Mouse (Mus musculus): Measurements from ENCODE around the gene Coq8a. TPM values are rescaled to one million over a fixed set of nuclear protein-coding genes. Genes with fewer than 3 reads are reported as not detected.

Gene Coq8a
- polyA plus RNA-seq, 1 experiment from 2014 or later: 1.6 TPM

DNA sequence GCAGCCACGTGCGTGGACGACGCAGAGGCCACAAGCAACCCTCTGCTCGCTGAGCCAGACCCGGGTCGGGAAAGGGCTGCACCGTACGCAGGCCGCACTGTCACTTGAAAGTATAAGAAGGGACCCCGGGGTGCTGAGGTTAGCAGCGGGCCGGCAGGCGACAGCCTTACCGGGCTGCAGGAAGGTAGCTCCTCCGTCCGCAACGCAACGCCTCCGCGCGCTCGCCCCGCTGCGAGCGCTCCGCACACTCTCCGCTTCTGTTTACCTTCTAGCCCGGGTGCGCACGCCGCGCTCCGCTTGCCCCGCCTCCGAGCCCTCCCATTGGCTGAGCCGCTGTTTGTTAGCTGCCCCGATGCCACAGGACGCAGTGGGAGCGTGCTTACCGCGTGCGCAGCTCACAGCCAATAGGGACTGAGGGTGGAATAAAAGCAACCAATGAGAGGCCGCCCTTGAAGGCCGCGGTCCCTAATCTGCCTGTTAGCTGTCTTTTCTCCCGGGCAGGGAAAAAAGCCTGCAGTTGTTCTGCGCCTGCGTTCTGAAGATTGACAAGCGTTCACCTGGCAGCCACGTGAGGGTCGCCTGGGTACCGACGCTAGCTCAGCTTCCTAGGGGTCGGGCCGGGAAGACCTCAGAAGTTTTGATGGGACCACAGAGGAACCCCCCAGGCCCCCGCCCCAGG lies 3.6 kb downstream of the Coq8a start:
- H3K9me3 ChIP-seq (replicated peaks): no peaks in the 10 kb centered on the region
- H3K4me2 ChIP-seq: peak overlapping the region; percentile 81
- peaks cover 12% of the 10 kb centered on the region for H3K4me1 ChIP-seq
- peak; percentile 100 for ATAC-seq
- peak overlapping the region; percentile 52 for H3K4me3 ChIP-seq
- H3K27ac ChIP-seq: no peak overlapping the region
- no peaks in the 10 kb centered on the region for H3K36me3 ChIP-seq (ENCODE audit: poor library complexity, severe bottlenecking)
- peak overlapping the region; percentile 35 for H3K9ac ChIP-seq
- under 1% methylated on average over 57 of the region's 57 CpGs for WGBS
- H3K27me3 ChIP-seq: peaks cover 21% of the 10 kb centered on the region

- H3K4me3 ChIP-seq: peak overlapping the region; percentile 52
- no peaks in the 10 kb centered on the region for H3K36me3 ChIP-seq (ENCODE audit: poor library complexity, severe bottlenecking)
- peak overlapping the region; percentile 81 for H3K4me2 ChIP-seq
- H3K9me3 ChIP-seq (replicated peaks): no peaks in the 10 kb centered on the region
- H3K9ac ChIP-seq: peak overlapping the region; percentile 35
- ATAC-seq: no peak
- peaks cover 21% of the 10 kb centered on the region for H3K27me3 ChIP-seq
- WGBS: 30% methylated on average over 9 of the region's 9 CpGs
- peaks cover 12% of the 10 kb centered on the region for H3K4me1 ChIP-seq
- H3K27ac ChIP-seq: no peak overlapping the region
These were observed 4.5 kb downstream of the Coq8a start for GRCm38 (mm10) chr1:180194781-180195471.

DNA sequence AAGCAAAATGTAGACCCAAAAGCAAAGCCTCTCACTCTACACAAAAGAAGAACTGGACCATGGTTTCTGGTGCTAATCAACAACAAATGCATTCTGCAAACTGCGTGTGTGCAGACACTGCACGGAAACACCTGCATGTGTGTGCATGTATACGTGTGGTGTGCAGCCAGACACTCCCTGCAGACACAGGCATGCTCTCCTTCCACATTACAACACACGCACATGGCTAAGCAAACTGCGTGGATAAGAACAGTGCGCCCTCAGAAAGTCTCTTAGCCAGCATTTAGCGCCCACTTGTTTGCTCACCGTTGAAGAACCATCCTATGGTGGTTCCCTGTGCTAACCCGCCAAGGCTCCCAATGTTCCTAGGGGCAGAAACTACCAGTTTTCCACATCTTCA lies 5.4 kb downstream of the Coq8a start:
- Histone ChIP-seq H3K36me3 (ENCODE audit: poor library complexity, severe bottlenecking) (no peaks in the 10 kb centered on the region), H3K27me3 (peaks cover 21% of the 10 kb centered on the region), H3K27ac (no peak overlapping the region), H3K9me3 (replicated peaks) (no peaks in the 10 kb centered on the region), H3K4me2 (no peak overlapping the region), H3K4me3 (no peak overlapping the region), H3K4me1 (peaks cover 12% of the 10 kb centered on the region), H3K9ac (no peak overlapping the region)
- WGBS: 84% methylated on average over 9 of the region's 9 CpGs
- no peak for ATAC-seq

- Histone ChIP-seq H3K27ac (no peak overlapping the region), H3K9ac (no peak overlapping the region; the same call in 1 of the 2 replicates), H3K9me3 (replicated peaks) (no peaks in the 10 kb centered on the region), H3K27me3 (peaks cover 21% of the 10 kb centered on the region), H3K4me1 (peaks cover 12% of the 10 kb centered on the region), H3K36me3 (ENCODE audit: poor library complexity, severe bottlenecking) (no peaks in the 10 kb centered on the region), H3K4me2 (no peak overlapping the region), H3K4me3 (no peak overlapping the region)
- WGBS: 86% methylated on average over 8 of the region's 8 CpGs
- no peak for ATAC-seq
These were observed 5.9 kb downstream of the Coq8a start for GRCm38 (mm10) chr1:180193391-180193935.

GRCm38 (mm10) chr1:180192866-180193265 lies 6.5 kb downstream of the Coq8a start:
- H3K4me1 ChIP-seq: peaks cover 12% of the 10 kb centered on the region
- H3K27me3 ChIP-seq: peaks cover 21% of the 10 kb centered on the region
- 55% methylated on average over 4 of the region's 4 CpGs for WGBS
- no peak overlapping the region for H3K4me3 ChIP-seq
- no peaks in the 10 kb centered on the region for H3K36me3 ChIP-seq (ENCODE audit: poor library complexity, severe bottlenecking)
- no peaks in the 10 kb centered on the region for H3K9me3 ChIP-seq (replicated peaks)
- ATAC-seq: no peak
- no peak overlapping the region for H3K27ac ChIP-seq
- H3K4me2 ChIP-seq: no peak overlapping the region
- H3K9ac ChIP-seq: no peak overlapping the region

DNA sequence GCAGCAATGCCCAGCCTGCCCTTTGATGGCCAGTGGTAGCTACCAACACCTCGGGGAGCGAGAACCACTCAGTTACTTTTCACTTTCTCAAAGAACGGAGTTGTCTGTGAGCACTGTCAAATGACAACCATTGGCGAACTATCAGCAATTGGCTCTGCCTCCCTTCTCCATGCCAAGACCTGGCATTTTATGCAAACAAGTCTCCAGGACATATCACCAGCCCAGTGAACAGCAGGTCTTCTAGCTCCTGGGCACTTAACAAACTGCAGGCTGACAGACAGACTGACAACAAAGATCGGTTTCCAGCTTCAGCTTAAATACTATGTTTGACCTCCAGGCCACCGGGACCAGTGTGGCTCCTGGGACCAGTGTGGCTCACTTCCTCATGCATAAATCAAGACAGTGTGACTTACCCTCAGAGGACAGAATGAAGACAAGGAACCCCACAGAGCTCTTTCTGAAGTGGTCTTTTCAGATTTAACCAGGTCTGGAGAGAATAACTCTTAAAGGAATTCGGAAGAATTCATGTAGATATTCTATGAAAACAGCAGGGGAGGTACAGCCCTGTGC lies 7.7 kb downstream of the Coq8a start:
- Histone ChIP-seq H3K4me3 (no peak overlapping the region), H3K4me2 (no peak overlapping the region), H3K27me3 (peaks cover 21% of the 10 kb centered on the region), H3K27ac (no peak overlapping the region), H3K9me3 (replicated peaks) (no peaks in the 10 kb centered on the region), H3K36me3 (ENCODE audit: poor library complexity, severe bottlenecking) (no peaks in the 10 kb centered on the region), H3K9ac (no peak overlapping the region), H3K4me1 (peaks cover 12% of the 10 kb centered on the region)
- 71% methylated on average over 7 of the region's 7 CpGs for WGBS
- ATAC-seq: no peak

GRCm38 (mm10) chr1:180191112-180191511 lies 8.3 kb downstream of the Coq8a start:
- no peak overlapping the region for H3K27ac ChIP-seq
- H3K36me3 ChIP-seq (ENCODE audit: poor library complexity, severe bottlenecking): no peaks in the 10 kb centered on the region
- H3K4me2 ChIP-seq: no peak overlapping the region
- no peak for ATAC-seq
- peaks cover 7% of the 10 kb centered on the region for H3K4me1 ChIP-seq
- H3K4me3 ChIP-seq: no peak overlapping the region
- H3K9me3 ChIP-seq (replicated peaks): no peaks in the 10 kb centered on the region
- WGBS: 85% methylated on average over 8 of the region's 8 CpGs
- no peak overlapping the region for H3K9ac ChIP-seq
- peaks cover 21% of the 10 kb centered on the region for H3K27me3 ChIP-seq

DNA sequence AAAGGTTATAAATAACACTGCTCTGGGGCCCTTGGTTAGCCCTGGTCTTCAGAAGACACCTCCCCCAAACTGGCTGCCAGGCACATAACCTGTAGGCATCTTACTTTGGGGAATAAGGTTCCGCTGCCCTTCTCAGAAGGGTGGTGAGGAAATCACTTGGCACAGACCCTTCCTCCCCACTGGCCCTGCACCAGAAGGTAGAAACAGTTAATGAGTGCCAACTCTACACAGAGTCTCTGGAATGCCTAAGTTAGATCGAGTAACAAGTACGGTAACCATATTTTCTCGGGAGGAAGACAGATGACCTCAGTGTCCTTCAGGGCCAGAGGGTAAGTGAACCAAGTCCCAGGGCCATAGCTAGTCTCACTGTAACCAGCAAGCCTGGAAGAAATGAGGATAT lies 10.5 kb downstream of the Coq8a start:
- 93% methylated on average over 4 of the region's 4 CpGs for WGBS
- Histone ChIP-seq H3K4me2 (no peak overlapping the region), H3K36me3 (ENCODE audit: poor library complexity, severe bottlenecking) (no peaks in the 10 kb centered on the region), H3K27me3 (peaks cover 8% of the 10 kb centered on the region; the same call in 1 of the 2 replicates), H3K9me3 (replicated peaks) (no peaks in the 10 kb centered on the region), H3K4me1 (no peaks in the 10 kb centered on the region), H3K27ac (no peak overlapping the region), H3K4me3 (no peak overlapping the region), H3K9ac (no peak overlapping the region)
- no peak for ATAC-seq

DNA sequence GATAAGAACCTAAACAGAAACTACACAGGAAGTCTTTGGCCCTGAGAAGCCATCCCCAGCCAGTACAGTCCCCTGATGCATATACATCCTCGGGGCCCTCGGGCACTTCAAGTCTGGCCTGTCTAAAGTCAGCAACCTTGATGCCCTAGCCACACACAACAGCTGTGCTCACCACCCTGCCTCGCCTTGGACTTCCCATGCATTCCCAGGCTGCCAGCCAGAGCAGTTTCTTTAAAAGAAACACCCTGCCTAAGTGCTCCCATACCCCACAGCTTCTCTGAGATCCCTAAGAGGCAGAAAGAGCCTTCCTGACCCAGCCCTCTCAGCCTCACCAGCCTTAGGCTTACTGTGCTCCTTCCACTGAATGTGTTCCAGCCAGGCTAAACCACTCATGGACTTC lies 13.0 kb downstream of the Coq8a start:
- WGBS: 82% methylated on average over 3 of the region's 3 CpGs
- H3K9me3 ChIP-seq (replicated peaks): no peaks in the 10 kb centered on the region
- H3K9ac ChIP-seq: no peak overlapping the region
- no peak overlapping the region for H3K27ac ChIP-seq
- H3K4me2 ChIP-seq: no peak overlapping the region
- H3K4me1 ChIP-seq: no peaks in the 10 kb centered on the region
- no peaks in the 10 kb centered on the region for H3K27me3 ChIP-seq
- no peak for ATAC-seq
- H3K4me3 ChIP-seq: no peak overlapping the region
- H3K36me3 ChIP-seq (ENCODE audit: poor library complexity, severe bottlenecking): no peaks in the 10 kb centered on the region

GRCm38 (mm10) chr1:180185877-180186276 lies 13.5 kb downstream of the Coq8a start:
- Histone ChIP-seq H3K9ac (no peak overlapping the region), H3K9me3 (replicated peaks) (no peaks in the 10 kb centered on the region), H3K4me2 (no peak overlapping the region), H3K27me3 (no peaks in the 10 kb centered on the region), H3K4me3 (no peak overlapping the region), H3K27ac (no peak overlapping the region), H3K36me3 (ENCODE audit: poor library complexity, severe bottlenecking) (no peaks in the 10 kb centered on the region), H3K4me1 (no peaks in the 10 kb centered on the region)
- 66% methylated on average over 5 of the region's 5 CpGs for WGBS
- no peak for ATAC-seq

DNA sequence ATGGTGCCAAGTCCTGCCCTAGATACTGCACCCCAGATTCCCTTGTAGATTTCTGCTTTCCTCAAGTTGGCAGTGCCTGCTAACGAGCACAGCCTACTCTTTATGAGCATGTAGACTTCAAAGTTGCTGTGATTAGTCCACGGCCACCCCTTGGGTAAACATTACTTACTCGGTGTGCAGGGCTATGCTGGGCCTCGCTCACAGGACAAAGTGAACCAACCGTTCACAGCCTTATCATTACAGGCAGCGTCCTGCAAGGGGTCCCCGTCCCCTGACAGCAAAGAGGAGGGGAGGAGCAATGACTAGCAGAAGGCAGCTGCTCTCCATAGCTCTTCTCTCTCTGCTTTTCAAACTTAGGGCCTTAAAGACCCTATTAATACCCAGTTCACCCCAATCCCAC lies 14.6 kb downstream of the Coq8a start:
- Histone ChIP-seq H3K36me3 (ENCODE audit: poor library complexity, severe bottlenecking) (no peaks in the 10 kb centered on the region), H3K4me3 (no peak overlapping the region), H3K9me3 (replicated peaks) (no peaks in the 10 kb centered on the region), H3K4me2 (no peak overlapping the region), H3K9ac (no peak overlapping the region), H3K27ac (no peak overlapping the region), H3K4me1 (no peaks in the 10 kb centered on the region), H3K27me3 (no peaks in the 10 kb centered on the region)
- no peak for ATAC-seq
- 54% methylated on average over 7 of the region's 7 CpGs for WGBS

GRCm38 (mm10) chr1:180183525-180184159 lies 15.8 kb downstream of the Coq8a start:
- ATAC-seq: no peak
- no peaks in the 10 kb centered on the region for H3K36me3 ChIP-seq (ENCODE audit: poor library complexity, severe bottlenecking)
- no peak overlapping the region for H3K4me2 ChIP-seq
- H3K27me3 ChIP-seq: no peaks in the 10 kb centered on the region
- H3K9me3 ChIP-seq (replicated peaks): no peaks in the 10 kb centered on the region
- WGBS: 90% methylated on average over 6 of the region's 6 CpGs
- no peaks in the 10 kb centered on the region for H3K4me1 ChIP-seq
- no peak overlapping the region for H3K4me3 ChIP-seq
- no peak overlapping the region for H3K27ac ChIP-seq
- no peak overlapping the region for H3K9ac ChIP-seq

Measured in forebrain, embryonic 13.5 days (tissue).